ENCODE assay signal across 8 mouse cellular contexts in the genomic region with DNA sequence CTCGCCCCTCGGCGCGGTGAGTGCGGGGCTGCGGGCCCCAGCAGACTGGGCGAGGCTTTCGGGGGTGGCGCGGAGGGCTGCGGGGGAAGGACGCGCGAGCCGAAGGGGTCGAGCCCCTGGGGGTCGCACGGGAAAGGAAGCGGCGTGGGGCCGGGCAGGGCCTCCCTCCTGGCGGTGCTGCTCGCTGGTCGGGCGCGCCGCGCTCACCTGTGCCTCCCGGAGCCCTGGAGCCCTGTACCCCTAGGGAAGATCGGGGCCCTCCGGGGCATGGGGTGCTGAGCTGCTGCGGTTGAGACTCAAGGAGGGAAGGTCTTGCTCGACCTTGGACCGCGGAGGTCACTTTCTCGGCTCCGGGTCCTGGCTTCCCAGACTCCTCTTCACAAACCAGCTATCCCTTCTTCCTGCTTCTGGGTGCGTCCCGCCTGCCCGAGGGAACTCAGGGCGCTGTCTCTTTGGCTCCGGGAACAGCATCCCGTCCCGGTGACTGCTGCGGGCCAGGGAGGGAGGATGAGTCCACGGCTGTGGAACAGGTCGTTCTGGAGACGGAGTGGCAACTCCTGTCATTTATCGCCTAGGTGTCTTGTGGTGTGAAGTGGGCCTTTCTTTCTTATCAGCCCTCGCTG. TPM values are rescaled to one million over a fixed set of nuclear protein-coding genes. Genes with fewer than 3 reads are reported as not detected.
DNase-seq lines count a peak whose midpoint lies in the region; ATAC-seq and TF ChIP-seq lines count a peak whose summit lies in the region.

No protein-coding gene starts in this region.

- WGBS in forebrain, embryonic 15.5 days = under 1% methylated on average over 45 of the region's 50 CpGs
- WGBS in liver, embryonic 13.5 days (ENCODE audit: insufficient replicate concordance) = 0% methylated on average over 47 of the region's 50 CpGs
- under 1% methylated on average over 39 of the region's 50 CpGs for WGBS in midbrain, postnatal 0 days

- TF ChIP-seq CTCF in midbrain, postnatal 0 days (IDR thresholded peaks at IDR 0.05) = no peak

- peak; percentile 79 for ATAC-seq in forebrain, embryonic 15.5 days (replicated peaks)
- peak; percentile 61 for ATAC-seq in liver, embryonic 13.5 days (ENCODE audit: low read depth)
- peak; percentile 73 for ATAC-seq in midbrain, postnatal 0 days (ENCODE audit: low FRiP score)

- no peaks in the 10 kb centered on the region for H3K9me3 ChIP-seq in forebrain, embryonic 15.5 days
- no peaks in the 10 kb centered on the region for H3K9me3 ChIP-seq in liver, embryonic 13.5 days (replicated peaks)
- no peaks in the 10 kb centered on the region for H3K9me3 ChIP-seq in midbrain, postnatal 0 days (ENCODE audit: low read length)

- H3K36me3 ChIP-seq in forebrain, embryonic 15.5 days = no peaks in the 10 kb centered on the region
- no peaks in the 10 kb centered on the region for H3K36me3 ChIP-seq in liver, embryonic 13.5 days
- no peaks in the 10 kb centered on the region for H3K36me3 ChIP-seq in midbrain, postnatal 0 days (ENCODE audit: insufficient read depth, low read length)

- peaks cover 12% of the 10 kb centered on the region; the same call in 1 of the 2 replicates for H3K27me3 ChIP-seq in forebrain, embryonic 15.5 days
- peaks cover 45% of the 10 kb centered on the region for H3K27me3 ChIP-seq in liver, embryonic 13.5 days
- H3K27me3 ChIP-seq in midbrain, postnatal 0 days (ENCODE audit: insufficient read depth, low read length) = peaks cover 6% of the 10 kb centered on the region; the same call in 1 of the 2 replicates

- peaks cover 10% of the 10 kb centered on the region for H3K4me1 ChIP-seq in forebrain, embryonic 15.5 days
- H3K4me1 ChIP-seq in liver, embryonic 13.5 days (replicated peaks) = peaks cover 28% of the 10 kb centered on the region
- no peaks in the 10 kb centered on the region for H3K4me1 ChIP-seq in midbrain, postnatal 0 days (ENCODE audit: insufficient read depth, low read length)

- H3K4me2 ChIP-seq in forebrain, embryonic 15.5 days (replicated peaks) = peak overlapping the region; percentile 100
- H3K4me2 ChIP-seq in liver, embryonic 13.5 days = peak overlapping the region; percentile 92
- peak overlapping the region; percentile 93 for H3K4me2 ChIP-seq in midbrain, postnatal 0 days (ENCODE audit: low read depth, low read length, poor library complexity, severe bottlenecking)

- H3K27ac ChIP-seq in forebrain, embryonic 15.5 days (replicated peaks) = no peak overlapping the region
- no peak overlapping the region for H3K27ac ChIP-seq in liver, embryonic 13.5 days
- H3K27ac ChIP-seq in midbrain, postnatal 0 days (ENCODE audit: low read depth, low read length) = no peak overlapping the region

- peak; percentile 19 for DNase-seq in right cerebral cortex, adult 18-20 months
- no peak for DNase-seq in right cerebral cortex, postnatal 36 days (ENCODE audit: low spot score in 2 of 2)
- peak; percentile 36 for DNase-seq in cerebellum, adult 11 months
- DNase-seq in induced T-regulatory cell, adult 2 months (ENCODE audit: low read depth) = peak; percentile 47
- DNase-seq in liver, embryonic 13.5 days = no peak
- DNase-seq in midbrain, postnatal 0 days (ENCODE audit: low spot score) = no peak
- DNase-seq in yolk sac, embryonic 10.5 days (ENCODE audit: low spot score) = peak; percentile 58

- H3K9ac ChIP-seq in forebrain, embryonic 15.5 days (replicated peaks) = peak overlapping the region; percentile 71
- peak overlapping the region; percentile 67 for H3K9ac ChIP-seq in liver, embryonic 13.5 days
- H3K9ac ChIP-seq in midbrain, postnatal 0 days (replicated peaks; ENCODE audit: low read length, poor library complexity, severe bottlenecking) = peak overlapping the region; percentile 74

- H3K4me3 ChIP-seq in forebrain, embryonic 15.5 days = peak overlapping the region; percentile 66
- peak overlapping the region; percentile 67 for H3K4me3 ChIP-seq in liver, embryonic 13.5 days (replicated peaks)
- peak overlapping the region; percentile 77 for H3K4me3 ChIP-seq in midbrain, postnatal 0 days (ENCODE audit: low read depth, low read length)

RNA-seq across cellular contexts. Expression of gene Elovl7, which starts 0.4 kb away (rescaled TPM):
- 1.5 and 1.7 TPM in 2 replicates for polyA plus RNA-seq in forebrain, embryonic 15.5 days (2015; fragmentation: Nextera tagmentation; extraction: Ambion mirVana)
- 2.0 and 2.3 TPM in 2 replicates for polyA plus RNA-seq in liver, embryonic 13.5 days (2015; fragmentation: Nextera tagmentation; extraction: Ambion mirVana)
- total RNA-seq in midbrain, postnatal 0 days (2014; rRNA removed) = 1.9 and 2.3 TPM in 2 replicates
- polyA plus RNA-seq in midbrain, postnatal 0 days (2015; fragmentation: Nextera tagmentation; extraction: Ambion mirVana) = 1.9 and 2.4 TPM in 2 replicates

RNA-seq across cellular contexts. Expression of gene Ercc8, which starts 56.1 kb away (rescaled TPM):
- 32.0 and 32.6 TPM in 2 replicates for polyA plus RNA-seq in forebrain, embryonic 15.5 days (2015; fragmentation: Nextera tagmentation; extraction: Ambion mirVana)
- polyA plus RNA-seq in liver, embryonic 13.5 days (2015; fragmentation: Nextera tagmentation; extraction: Ambion mirVana) = 10.6 and 11.3 TPM in 2 replicates
- total RNA-seq in midbrain, postnatal 0 days (2014; rRNA removed) = 33.8 and 36.6 TPM in 2 replicates
- polyA plus RNA-seq in midbrain, postnatal 0 days (2015; fragmentation: Nextera tagmentation; extraction: Ambion mirVana) = 33.2 and 33.5 TPM in 2 replicates

RNA-seq across cellular contexts. Expression of gene Ndufaf2, which starts 56.2 kb away (rescaled TPM):
- 72.6 and 77.0 TPM in 2 replicates for polyA plus RNA-seq in forebrain, embryonic 15.5 days (2015; fragmentation: Nextera tagmentation; extraction: Ambion mirVana)
- 44.7 and 54.2 TPM in 2 replicates for polyA plus RNA-seq in liver, embryonic 13.5 days (2015; fragmentation: Nextera tagmentation; extraction: Ambion mirVana)
- 7.1 and 14.8 TPM in 2 replicates for total RNA-seq in midbrain, postnatal 0 days (2014; rRNA removed)
- polyA plus RNA-seq in midbrain, postnatal 0 days (2015; fragmentation: Nextera tagmentation; extraction: Ambion mirVana) = 72.0 and 74.4 TPM in 2 replicates

Comparison
In these comparisons a context has a peak if more than half of its experiments do, and no peak if none do; other contexts are left out.
1. DNase-seq: peak in right cerebral cortex, adult 18-20 months (single experiment), cerebellum, adult 11 months (single experiment), induced T-regulatory cell, adult 2 months (single experiment) and yolk sac, embryonic 10.5 days (single experiment); none in right cerebral cortex, postnatal 36 days (0 of 2), liver, embryonic 13.5 days (single experiment) and midbrain, postnatal 0 days (single experiment).
2. Peak in every context shown above with its lines, with median percentiles within 50 percentile points of each other: ATAC-seq, H3K4me2 ChIP-seq, H3K4me3 ChIP-seq and H3K9ac ChIP-seq.